Mouse (Mus musculus) erythroblast, embryonic 14.5 days (primary cell): ENCODE data around the gene Agtpbp1. TPM values are rescaled to one million over a fixed set of nuclear protein-coding genes. Genes with fewer than 3 reads are reported as not detected.

Source experiments
- H3K27me3 ChIP-seq: 2 replicates; pipeline ENCODE4 v1.6.1; 2012; ENCODE audit warnings: inconsistent platforms; ENCODE audit not compliant: control insufficient read depth
- H3K36me3 ChIP-seq: 2 replicates; pipeline ENCODE4 v1.6.1; 2012; ENCODE audit warnings: mild to moderate bottlenecking, inconsistent platforms; ENCODE audit not compliant: control insufficient read depth
- H3K4me1 ChIP-seq: 2 replicates; pipeline ENCODE4 v1.6.1; 2012; ENCODE audit warnings: inconsistent platforms; ENCODE audit not compliant: control insufficient read depth
- H3K4me3 ChIP-seq: replicated peaks from 2 replicates; pipeline ENCODE3; 2012; ENCODE audit warnings: moderate library complexity, mild to moderate bottlenecking, inconsistent platforms
- H3K9me3 ChIP-seq: 2 replicates; pipeline ENCODE4 v1.6.1; 2012; ENCODE audit warnings: low read length, inconsistent platforms, mixed read lengths; ENCODE audit not compliant: control insufficient read depth
- GATA1 ChIP-seq: IDR thresholded peaks from 2 replicates; pipeline ENCODE4 v1.6.1; 2012; ENCODE audit warnings: low read length, inconsistent platforms, mixed read lengths
- TAL1 ChIP-seq: IDR thresholded peaks from 3 replicates; pipeline ENCODE4 v1.6.1; 2012; ENCODE audit warnings: low read length, inconsistent platforms, mixed read lengths
- polyA plus RNA-seq: library from polyadenylated mRNA; stranded (reverse); fragments of >175 nt; gene quantifications from 2 replicates; pipeline ENCODE4 v1.2.3, GENCODE M21; 2012

Gene Agtpbp1
- polyA plus RNA-seq, 1 experiment: 0.17 TPM

DNA sequence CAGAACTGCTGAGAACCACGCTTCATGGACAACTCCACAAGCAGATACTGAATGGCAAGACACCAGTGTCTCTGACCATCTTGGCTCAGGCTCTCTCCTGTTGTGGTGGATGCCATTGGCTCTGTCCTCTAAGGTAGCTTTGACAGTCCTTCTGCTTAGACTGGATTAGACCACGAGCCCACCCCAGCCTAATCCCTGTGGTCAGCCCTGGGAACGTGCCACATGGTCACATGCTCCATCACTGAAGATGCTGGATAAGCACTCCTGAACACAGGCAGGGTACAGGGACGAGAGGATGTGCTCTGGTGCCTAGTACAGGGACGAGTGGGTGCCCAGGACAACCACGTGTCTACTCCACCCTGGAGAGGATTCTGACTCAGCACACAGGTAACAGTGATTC, 140.7 kb downstream of the Agtpbp1 start:
- Histone ChIP-seq H3K36me3 (peaks cover 7% of the 10 kb centered on the region), H3K4me1 (no peaks in the 10 kb centered on the region), H3K4me3 (no peak overlapping the region), H3K9me3 (no peaks in the 10 kb centered on the region), H3K27me3 (no peaks in the 10 kb centered on the region)
- no peak for TF ChIP-seq GATA1
- TF ChIP-seq TAL1: no peak

DNA sequence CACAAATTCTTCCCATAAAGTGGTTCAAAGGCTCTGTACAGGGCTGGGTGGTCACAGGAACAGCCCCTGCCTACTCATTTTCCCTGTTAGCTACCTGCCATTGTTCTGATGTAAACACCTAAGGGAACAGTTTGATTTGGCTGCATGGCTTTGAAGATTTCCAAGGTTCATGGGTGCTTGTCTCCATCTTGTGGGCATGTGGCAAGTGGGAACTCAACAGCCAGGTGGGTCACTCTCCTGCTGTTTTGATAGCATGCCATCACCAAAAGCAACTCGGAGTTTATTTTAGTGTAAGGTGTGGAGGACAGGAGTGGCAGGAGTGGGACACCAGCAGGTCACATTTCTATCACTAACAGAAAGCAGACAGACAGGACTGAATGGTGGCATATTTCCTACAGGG, 145.3 kb downstream of the Agtpbp1 start:
- TF ChIP-seq TAL1 (no peak), GATA1 (no peak)
- Histone ChIP-seq H3K36me3 (no peaks in the 10 kb centered on the region), H3K9me3 (no peaks in the 10 kb centered on the region), H3K4me3 (no peak overlapping the region), H3K27me3 (no peaks in the 10 kb centered on the region), H3K4me1 (no peaks in the 10 kb centered on the region)

DNA sequence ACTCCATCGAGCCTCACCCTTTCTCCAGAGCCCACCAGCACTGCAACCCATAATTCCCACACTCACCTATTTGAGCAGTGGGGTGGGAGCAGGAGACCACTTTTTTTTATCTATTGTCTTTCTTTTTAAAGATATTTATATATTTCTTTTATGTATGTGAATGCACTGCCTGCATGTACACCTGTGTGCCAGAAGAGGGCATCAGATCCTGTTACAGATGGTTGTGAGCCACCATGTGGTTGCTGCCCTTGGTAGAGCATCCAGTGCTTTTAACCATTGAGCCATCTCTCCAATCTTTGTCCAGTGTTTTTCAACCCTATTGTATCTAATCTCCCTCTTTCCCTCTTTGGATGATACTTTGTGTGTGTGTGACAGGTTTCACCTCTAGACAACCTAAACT, 150.5 kb downstream of the Agtpbp1 start:
- H3K9me3 ChIP-seq: no peaks in the 10 kb centered on the region
- TF ChIP-seq TAL1 (no peak), GATA1 (no peak)
- H3K4me3 ChIP-seq: no peak overlapping the region
- H3K27me3 ChIP-seq: no peaks in the 10 kb centered on the region
- no peaks in the 10 kb centered on the region for H3K4me1 ChIP-seq
- H3K36me3 ChIP-seq: no peaks in the 10 kb centered on the region

DNA sequence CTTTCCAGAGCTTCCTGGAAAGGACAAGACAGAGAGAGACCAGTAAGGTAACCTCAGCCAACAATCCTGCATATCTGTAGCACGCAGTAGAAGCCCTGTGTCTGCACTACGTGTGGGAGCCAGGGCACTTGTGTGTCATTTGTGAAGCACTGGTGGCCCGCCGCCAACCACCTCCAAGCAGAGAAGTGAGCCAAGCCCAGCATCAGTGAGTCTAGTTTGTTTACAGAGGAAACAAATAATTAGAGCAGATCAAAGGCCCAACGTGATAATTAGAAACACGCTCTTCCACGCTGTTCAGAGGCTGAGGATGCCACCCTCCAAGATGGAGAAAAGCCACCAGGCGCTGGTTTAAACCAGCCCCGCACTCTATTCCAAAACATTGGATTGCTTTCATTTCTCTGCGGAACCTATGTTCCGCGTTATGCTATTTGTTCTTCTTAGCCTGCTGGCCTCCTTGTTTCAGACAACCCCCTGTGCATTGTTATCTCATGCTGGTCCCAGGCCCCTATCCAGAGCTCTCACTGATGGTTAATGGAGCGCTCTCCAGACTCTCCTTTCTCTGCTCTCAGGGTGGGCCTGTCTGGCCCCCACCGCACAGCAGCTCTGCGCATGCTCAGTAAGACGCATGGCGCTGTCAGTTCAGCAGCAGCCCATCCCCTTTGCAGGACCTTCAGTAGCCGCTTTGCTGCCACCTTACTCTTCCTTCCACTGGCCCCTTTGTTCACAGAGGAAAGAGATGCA, 153.7 kb downstream of the Agtpbp1 start:
- no peak overlapping the region for H3K4me3 ChIP-seq
- no peak for TF ChIP-seq GATA1

DNA sequence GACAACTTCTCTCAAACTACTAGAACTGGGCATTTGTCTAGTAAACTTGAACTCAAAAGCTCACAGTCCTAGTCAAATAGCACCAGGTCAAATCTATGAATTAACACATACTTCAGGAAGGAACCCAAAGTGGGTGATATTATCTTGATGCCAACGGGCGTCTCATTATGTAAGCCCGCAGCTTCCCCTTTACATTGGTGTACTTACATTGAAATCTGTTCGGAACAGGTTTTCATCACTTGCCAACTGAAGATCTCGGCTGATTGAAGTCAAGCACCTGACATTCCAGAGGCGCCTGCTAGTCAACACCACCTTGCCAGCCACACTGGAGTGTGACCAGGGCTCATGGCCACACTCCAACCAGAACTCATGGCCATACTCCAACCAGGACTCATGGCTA, 155.7 kb downstream of the Agtpbp1 start:
- Histone ChIP-seq H3K36me3 (no peaks in the 10 kb centered on the region), H3K4me3 (no peak overlapping the region), H3K4me1 (no peaks in the 10 kb centered on the region), H3K9me3 (no peaks in the 10 kb centered on the region), H3K27me3 (no peaks in the 10 kb centered on the region)
- TF ChIP-seq GATA1: no peak
- TF ChIP-seq TAL1: no peak

More for the DNA sequence above, 153.7 kb downstream of the Agtpbp1 start:
- Histone ChIP-seq H3K27me3 (no peaks in the 10 kb centered on the region), H3K9me3 (no peaks in the 10 kb centered on the region), H3K36me3 (no peaks in the 10 kb centered on the region), H3K4me1 (no peaks in the 10 kb centered on the region)

DNA sequence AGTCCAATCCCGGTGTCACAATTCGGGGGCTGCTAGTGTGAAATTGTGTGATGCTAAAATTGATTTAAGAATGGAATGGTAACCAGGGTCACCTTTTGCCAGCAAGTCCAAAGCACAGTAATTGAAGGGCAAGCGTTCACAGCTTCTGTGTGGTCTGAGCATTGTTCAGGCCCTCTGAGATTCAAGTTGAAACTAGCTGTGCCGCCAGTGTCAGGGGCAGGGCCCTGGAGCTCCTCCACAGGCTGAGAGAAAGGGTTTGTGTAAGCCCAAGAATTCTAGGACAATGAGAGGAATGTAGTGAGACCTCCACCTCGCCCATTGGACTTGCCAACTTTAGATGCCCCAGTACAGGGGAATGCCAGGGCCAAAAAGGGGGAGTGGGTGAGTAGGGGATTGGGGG, 161.2 kb downstream of the Agtpbp1 start:
- TF ChIP-seq GATA1 (no peak), TAL1 (no peak)

DNA sequence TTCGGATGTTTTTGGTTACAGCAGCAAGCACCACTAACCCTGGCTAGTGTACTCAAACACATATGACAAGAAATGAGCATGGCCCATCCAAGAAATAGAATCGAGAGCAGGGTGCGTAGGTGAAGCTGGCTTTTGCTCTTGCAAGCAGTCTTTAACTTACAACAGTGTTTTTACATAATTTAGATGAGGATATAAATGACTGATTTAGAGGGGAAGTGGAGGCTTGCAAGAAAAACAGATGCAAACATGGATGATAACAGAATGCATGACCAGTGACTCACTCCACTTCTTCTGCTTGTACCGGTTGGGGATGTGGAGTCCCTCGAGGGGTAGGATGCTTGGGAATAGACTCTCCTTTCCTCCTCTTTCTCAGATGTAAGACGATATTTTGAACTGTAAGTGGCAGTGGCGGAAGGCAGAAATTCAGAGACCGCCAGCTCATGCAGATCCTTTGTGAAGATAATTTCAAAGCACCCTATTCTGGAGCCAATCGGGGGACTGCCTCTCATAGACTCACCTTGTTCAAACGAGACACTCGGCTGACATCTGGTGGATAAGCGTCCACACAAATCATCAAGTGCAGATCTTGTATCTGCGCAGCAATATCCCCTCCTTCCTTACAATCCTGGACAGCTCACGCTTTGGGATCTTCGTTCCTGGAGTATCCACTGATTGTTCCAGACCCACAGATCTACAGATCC, 168.3 kb downstream of the Agtpbp1 start:
- Histone ChIP-seq H3K4me1 (no peaks in the 10 kb centered on the region), H3K36me3 (no peaks in the 10 kb centered on the region), H3K27me3 (no peaks in the 10 kb centered on the region), H3K4me3 (no peak overlapping the region), H3K9me3 (no peaks in the 10 kb centered on the region)
- TF ChIP-seq TAL1: no peak
- no peak for TF ChIP-seq GATA1

More for the DNA sequence above, 161.2 kb downstream of the Agtpbp1 start:
- Histone ChIP-seq H3K4me1 (no peaks in the 10 kb centered on the region), H3K27me3 (no peaks in the 10 kb centered on the region), H3K9me3 (no peaks in the 10 kb centered on the region), H3K36me3 (no peaks in the 10 kb centered on the region), H3K4me3 (no peak overlapping the region)

DNA sequence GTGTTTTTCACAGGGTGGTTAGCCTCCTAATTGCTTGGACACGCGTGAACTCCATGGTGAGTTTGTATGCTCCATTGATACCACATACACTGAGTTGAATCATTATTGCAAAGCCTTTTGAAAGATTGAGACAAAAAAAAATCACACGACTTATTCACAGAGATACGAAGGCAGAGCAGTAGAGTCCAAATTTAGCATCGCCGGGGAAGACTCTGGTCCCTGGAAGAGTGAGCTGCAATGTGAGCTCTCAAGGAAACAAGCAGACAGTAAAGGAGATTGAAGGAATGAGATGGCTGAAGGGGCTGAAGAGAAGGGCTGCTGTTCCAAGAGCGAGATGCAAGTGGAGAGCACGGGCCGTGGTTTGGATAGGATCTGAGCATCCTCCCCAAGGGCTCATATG, 171.1 kb downstream of the Agtpbp1 start:
- Histone ChIP-seq H3K36me3 (no peaks in the 10 kb centered on the region), H3K4me1 (no peaks in the 10 kb centered on the region), H3K9me3 (no peaks in the 10 kb centered on the region), H3K4me3 (no peak overlapping the region), H3K27me3 (no peaks in the 10 kb centered on the region)
- no peak for TF ChIP-seq GATA1
- TF ChIP-seq TAL1: no peak

DNA sequence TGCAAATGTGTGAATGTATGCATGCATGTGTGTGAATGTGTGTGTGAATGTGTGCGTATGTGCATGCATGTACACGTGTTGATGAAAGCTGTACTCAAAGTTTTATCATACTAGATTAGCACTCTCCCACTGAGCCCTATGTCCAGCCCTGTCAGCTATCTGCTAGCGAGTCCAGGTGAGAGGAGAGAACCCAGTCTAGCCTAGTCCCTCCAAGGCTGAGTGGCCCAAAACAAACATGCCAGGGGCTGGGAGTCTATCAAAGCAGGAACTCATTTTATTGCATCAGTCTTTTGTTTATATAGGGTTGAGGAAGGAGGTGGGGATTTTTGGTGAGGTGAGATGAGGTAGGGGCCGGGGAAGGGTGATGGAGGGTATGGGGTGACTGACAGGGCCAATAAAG, 172.4 kb downstream of the Agtpbp1 start:
- H3K27me3 ChIP-seq: no peaks in the 10 kb centered on the region
- H3K9me3 ChIP-seq: no peaks in the 10 kb centered on the region
- no peaks in the 10 kb centered on the region for H3K4me1 ChIP-seq
- no peaks in the 10 kb centered on the region for H3K36me3 ChIP-seq
- H3K4me3 ChIP-seq: no peak overlapping the region
- TF ChIP-seq GATA1: no peak
- TF ChIP-seq TAL1: no peak

DNA sequence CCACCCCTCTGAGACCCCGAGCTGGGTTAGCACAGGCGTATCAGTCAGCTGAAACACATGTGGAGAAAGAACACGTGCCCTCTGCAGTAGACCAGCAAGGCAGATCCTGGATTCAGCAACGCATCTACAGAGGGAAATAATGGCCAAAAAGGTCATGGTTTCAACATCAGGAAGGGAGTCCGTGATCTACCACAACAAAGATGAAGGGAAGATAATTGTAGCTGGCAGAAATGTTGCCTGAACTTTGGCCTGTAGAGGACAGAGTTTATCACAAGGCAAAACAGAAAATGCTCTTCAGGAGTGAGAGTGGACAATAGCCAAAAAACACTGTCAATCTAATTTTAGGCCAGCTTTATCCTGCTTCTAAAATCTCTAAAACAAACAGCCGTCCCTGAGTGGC, 177.8 kb downstream of the Agtpbp1 start:
- no peak for TF ChIP-seq TAL1
- TF ChIP-seq GATA1: no peak
- H3K4me3 ChIP-seq: no peak overlapping the region

More for the DNA sequence above, 177.8 kb downstream of the Agtpbp1 start:
- no peaks in the 10 kb centered on the region for H3K4me1 ChIP-seq
- no peaks in the 10 kb centered on the region for H3K27me3 ChIP-seq
- no peaks in the 10 kb centered on the region for H3K9me3 ChIP-seq
- no peaks in the 10 kb centered on the region for H3K36me3 ChIP-seq
